Mouse (Mus musculus) bone marrow macrophage, adult 2 months (primary cell): Measurements from ENCODE around the gene Dnajc1.

Source experiments
- CTCF ChIP-seq: IDR thresholded peaks from 2 replicates; pipeline ENCODE4 v1.5.1; 2012; ENCODE audit warnings: low read depth, mild to moderate bottlenecking, low read length, moderate library complexity
- POLR2A ChIP-seq: IDR thresholded peaks from 2 replicates; pipeline ENCODE4 v1.6.1; 2012; ENCODE audit warnings: mild to moderate bottlenecking, low read depth, low read length, borderline replicate concordance

- TF ChIP-seq CTCF: no peak
- TF ChIP-seq POLR2A: no peak
These were observed 163.4 kb downstream of the Dnajc1 start for GRCm38 (mm10) chr2:18229279-18229678.
